Mouse (Mus musculus) MEL (cell line): ENCODE results near the gene Hsdl2.

Experiments
- BHLHE40 ChIP-seq: IDR thresholded peaks from 2 replicates; pipeline ENCODE4 v1.6.1; 2012; ENCODE audit warnings: low read depth, mild to moderate bottlenecking, inconsistent platforms, low read length, improper control_type of control experiment, borderline replicate concordance
- CTCF ChIP-seq, 3 experiments: IDR thresholded peaks in 2 of 3; conservative IDR thresholded peaks in 1 of 3; 2 replicates each; pipeline ENCODE4 v1.5.1; 2011 to 2012; ENCODE audit warnings: low read length in 3 of 3, low read depth in 2 of 3, mild to moderate bottlenecking in 2 of 3, improper control_type of control experiment in 1 of 3, inconsistent platforms in 1 of 3, mixed read lengths in 1 of 3, moderate library complexity in 1 of 3; ENCODE audit not compliant: control insufficient read depth in 1 of 3, insufficient read depth in 1 of 3, poor library complexity in 1 of 3, severe bottlenecking in 1 of 3
- GATA1 ChIP-seq: IDR thresholded peaks from 2 replicates; pipeline ENCODE4 v1.6.1; 2011; ENCODE audit warnings: low read depth, low read length, improper control_type of control experiment
- MAFK ChIP-seq: IDR thresholded peaks from 2 replicates; pipeline ENCODE4 v1.6.1; 2011; ENCODE audit warnings: low read depth, mild to moderate bottlenecking, low read length, improper control_type of control experiment, borderline replicate concordance
- POLR2A ChIP-seq, 2 experiments: IDR thresholded peaks; 2 replicates each; pipeline ENCODE4 v1.6.1; 2011 to 2012; ENCODE audit warnings: low read length in 2 of 2, mild to moderate bottlenecking in 2 of 2, control low read depth in 1 of 2, improper control_type of control experiment in 1 of 2, low read depth in 1 of 2, moderate library complexity in 1 of 2; ENCODE audit not compliant: control insufficient read depth in 1 of 2, insufficient read depth in 1 of 2, poor library complexity in 1 of 2
- UBTF ChIP-seq: IDR thresholded peaks from 2 replicates; pipeline ENCODE4 v1.6.1; 2012; ENCODE audit warnings: low read depth, mild to moderate bottlenecking, inconsistent platforms, low read length, improper control_type of control experiment, moderate library complexity, borderline replicate concordance; ENCODE audit not compliant: insufficient read depth
- USF1 ChIP-seq: IDR thresholded peaks from 2 replicates; pipeline ENCODE4 v1.6.1; 2014; ENCODE audit warnings: low read depth, mild to moderate bottlenecking, inconsistent platforms, low read length, improper control_type of control experiment, moderate library complexity
- USF2 ChIP-seq, 2 experiments: IDR thresholded peaks; 2 replicates each; pipeline ENCODE4 v1.6.1; 2011 to 2012; ENCODE audit warnings: improper control_type of control experiment in 2 of 2, low read length in 2 of 2, borderline replicate concordance in 1 of 2, inconsistent platforms in 1 of 2, low read depth in 1 of 2, mild to moderate bottlenecking in 1 of 2; ENCODE audit not compliant: insufficient read depth in 1 of 2

DNA sequence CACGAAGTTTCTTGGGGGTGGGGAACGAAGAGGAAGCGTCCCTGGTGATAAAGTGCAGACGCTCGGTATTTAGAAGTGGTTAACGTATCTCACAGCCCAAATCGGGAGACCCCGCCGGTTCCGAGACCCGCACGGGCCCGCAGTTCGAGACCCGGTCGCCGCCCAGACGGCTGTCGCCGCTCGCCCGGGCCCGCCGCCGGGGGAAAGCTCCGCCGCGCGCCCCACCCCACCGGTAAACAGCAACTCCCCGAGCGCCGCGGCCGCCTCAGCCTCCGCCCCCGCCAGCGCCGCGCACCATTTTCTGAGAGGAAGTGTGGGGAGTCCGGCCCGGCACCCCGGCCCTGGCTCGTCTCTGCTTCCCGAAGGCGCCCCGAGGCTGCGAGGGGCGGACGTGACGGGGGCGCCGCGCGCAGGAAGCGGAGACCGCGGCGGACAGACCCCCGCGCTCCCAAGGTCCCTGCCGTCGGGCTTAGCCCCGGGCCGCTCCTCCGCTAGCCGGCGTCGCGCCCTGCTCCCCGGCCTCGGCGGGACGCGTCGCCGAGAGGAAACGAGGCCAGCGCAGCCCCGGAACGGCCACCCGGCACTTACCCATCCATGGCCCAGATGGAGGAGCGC, 32.7 kb upstream of the Hsdl2 start:
- TF ChIP-seq GATA1 (no peak), UBTF (peak; percentile 90; the same call in 1 of the 2 replicates), POLR2A (IDR thresholded peaks at IDR 0.05; ENCODE audit: control insufficient read depth in 1 of 2, insufficient read depth in 1 of 2, low read depth in 1 of 2, low read length in 2 of 2, poor library complexity in 1 of 2) (no peak), CTCF (IDR thresholded peaks at IDR 0.05 in 2 of 3, conservative IDR thresholded peaks at IDR 0.05 in 1 of 3; ENCODE audit: control insufficient read depth in 1 of 3, insufficient read depth in 1 of 3, low read depth in 2 of 3, low read length in 3 of 3, poor library complexity in 1 of 3, severe bottlenecking in 1 of 3) (no peak), MAFK (no peak), USF1 (no peak), BHLHE40 (no peak; the same call in 1 of the 2 replicates), USF2 (IDR thresholded peaks at IDR 0.05; ENCODE audit: borderline replicate concordance in 1 of 2, insufficient read depth in 1 of 2, low read depth in 1 of 2, low read length in 2 of 2) (no peak)
